Mouse (Mus musculus): Measurements from ENCODE around the gene Clip3.

The Clip3 gene

GRCm38 (mm10) chr7:30296816-30297215, 5.3 kb downstream of the Clip3 start:
- DNase-seq, result no peak

- no peak for DNase-seq
Measured at GRCm38 (mm10) chr7:30297266-30297665, 5.7 kb downstream of the Clip3 start.

- DNase-seq, result no peak
Measured at GRCm38 (mm10) chr7:30300914-30301313, 9.4 kb downstream of the Clip3 start.

- no peak for DNase-seq
Measured at GRCm38 (mm10) chr7:30306083-30306779, 14.7 kb downstream of the Clip3 start.

- DNase-seq, result peak; percentile 93
Measured at GRCm38 (mm10) chr7:30308076-30309005, 16.8 kb downstream of the Clip3 start, which contains the start of gene Alkbh6. TSS of gene Alkbh6 (plus strand) at chr7:30308717.

- no peak for DNase-seq
Measured at GRCm38 (mm10) chr7:30309395-30310129, 18.0 kb downstream of the Clip3 start.

GRCm38 (mm10) chr7:30310136-30310535, 18.6 kb downstream of the Clip3 start:
- DNase-seq, result no peak

GRCm38 (mm10) chr7:30313666-30314320, 22.3 kb downstream of the Clip3 start:
- DNase-seq, result no peak

GRCm38 (mm10) chr7:30314721-30315155, 23.2 kb downstream of the Clip3 start, which contains the start of gene Syne4:
TSS of gene Syne4 (plus strand) at chr7:30314807.
- no peak for DNase-seq

- DNase-seq, result no peak
Measured at GRCm38 (mm10) chr7:30315559-30316529, 24.3 kb downstream of the Clip3 start.

GRCm38 (mm10) chr7:30318142-30318541, 26.6 kb downstream of the Clip3 start:
- no peak for DNase-seq

- no peak for DNase-seq
Measured at GRCm38 (mm10) chr7:30320946-30321345, 29.4 kb downstream of the Clip3 start.

GRCm38 (mm10) chr7:30321539-30322284, 30.2 kb downstream of the Clip3 start, which contains the start of gene E130208F15Rik:
TSS of gene E130208F15Rik (plus strand) at chr7:30321740.
- peak; percentile 69 for DNase-seq

GRCm38 (mm10) chr7:30322285-30322667, 30.7 kb downstream of the Clip3 start:
- peak; percentile 95 for DNase-seq

- DNase-seq, result no peak
Measured at GRCm38 (mm10) chr7:30322865-30323264, 31.3 kb downstream of the Clip3 start.

- no peak for DNase-seq
Measured at GRCm38 (mm10) chr7:30323795-30324194, 32.3 kb downstream of the Clip3 start, which contains the start of gene Sdhaf1. TSS of gene Sdhaf1 (minus strand) at chr7:30323895.

- no peak for DNase-seq
Measured at GRCm38 (mm10) chr7:30324300-30324944, 32.9 kb downstream of the Clip3 start.

GRCm38 (mm10) chr7:30325364-30325763, 33.8 kb downstream of the Clip3 start:
- peak; percentile 54 for DNase-seq

- DNase-seq, result no peak
Measured at GRCm38 (mm10) chr7:30326427-30326826, 34.9 kb downstream of the Clip3 start.

- peak; percentile 94 for DNase-seq
Measured at GRCm38 (mm10) chr7:30327140-30327539, 35.6 kb downstream of the Clip3 start.
